Mouse (Mus musculus) kidney, embryonic 15.5 days (tissue): ENCODE results near the gene Arl8a. TPM values are rescaled to one million over a fixed set of nuclear protein-coding genes. Genes with fewer than 3 reads are reported as not detected.

Experiments
- ATAC-seq: fragments of 200-750 bp; cut with Nextera tagmentation; replicated peaks from 2 replicates; pipeline ENCODE4 v1.8.0; 2017; ENCODE audit warnings: moderate TSS enrichment; ENCODE audit not compliant: low FRiP score
- H3K27ac ChIP-seq: fragments of 300-500 bp; sonication (generic); 2 replicates; pipeline ENCODE4 v1.5.1; 2015; ENCODE audit warnings: mild to moderate bottlenecking, inconsistent platforms
- H3K27me3 ChIP-seq: fragments of 300-500 bp; sonication (generic); 2 replicates; pipeline ENCODE4 v1.6.1; 2015; ENCODE audit warnings: inconsistent platforms
- H3K36me3 ChIP-seq: fragments of 300-500 bp; sonication (generic); 2 replicates; pipeline ENCODE4 v1.6.1; 2015; ENCODE audit warnings: inconsistent platforms
- H3K4me1 ChIP-seq: fragments of 300-500 bp; sonication (generic); 2 replicates; pipeline ENCODE4 v1.6.1; 2015; ENCODE audit warnings: inconsistent platforms
- H3K4me2 ChIP-seq: fragments of 300-500 bp; sonication (generic); 2 replicates; pipeline ENCODE4 v1.6.1; 2015; ENCODE audit warnings: moderate library complexity, mild to moderate bottlenecking, inconsistent platforms
- H3K4me3 ChIP-seq: fragments of 300-500 bp; sonication (generic); replicated peaks from 2 replicates; pipeline ENCODE4 v1.5.1; 2015; ENCODE audit warnings: mild to moderate bottlenecking, inconsistent platforms
- H3K9ac ChIP-seq: fragments of 300-500 bp; sonication (generic); 2 replicates; pipeline ENCODE4 v1.6.1; 2015; ENCODE audit warnings: mild to moderate bottlenecking, inconsistent platforms
- H3K9me3 ChIP-seq: fragments of 300-500 bp; sonication (generic); replicated peaks from 2 replicates; pipeline ENCODE4 v1.6.1; 2016; ENCODE audit warnings: inconsistent platforms
- whole genome bisulfite sequencing: fragments of 180-500 bp; shearing (Covaris S2); methylation state at CpG from one replicate; pipeline ENCODE4 v1.1.7; 2015; ENCODE audit warnings: mixed read lengths; 5-methylcytosine and 5-hydroxymethylcytosine counted together
- polyA plus RNA-seq: library from polyadenylated mRNA; unstranded; fragments of >200 nt; fragmentation: Nextera tagmentation; extraction: Ambion mirVana; gene quantifications from 2 replicates; pipeline ENCODE4 v1.2.1, GENCODE M21; 2015

The Arl8a gene
- polyA plus RNA-seq, 1 experiment from 2014 or later = 52.3 TPM

DNA sequence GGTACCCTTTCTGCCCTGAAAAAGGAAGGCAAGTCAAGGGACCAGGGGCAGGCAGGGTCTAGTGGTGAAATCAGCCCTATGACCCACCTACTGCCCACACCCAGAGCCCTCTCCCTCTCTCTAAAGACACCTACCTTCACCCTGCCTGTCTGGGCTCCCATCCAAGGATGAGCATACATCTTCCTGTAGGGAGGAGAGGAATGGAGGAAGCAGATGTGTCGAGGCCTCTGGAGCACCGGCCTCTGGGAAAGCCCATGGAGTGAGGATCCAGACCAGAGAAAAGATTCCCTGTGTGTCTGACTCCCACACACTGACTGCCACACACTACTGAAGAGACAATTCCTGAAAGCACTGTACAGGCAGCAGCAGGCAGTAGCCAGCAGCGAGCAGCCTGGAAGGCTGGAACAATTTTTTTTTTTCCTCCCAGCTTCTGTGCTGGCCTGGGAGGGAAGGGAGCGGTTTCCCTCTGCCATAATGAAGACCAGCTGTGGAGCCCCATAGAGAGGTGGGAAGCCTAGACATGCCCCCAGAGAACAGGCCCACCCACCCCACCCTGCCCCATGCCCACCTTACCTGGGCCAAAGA lies 20.1 kb upstream of the Arl8a start:
- Histone ChIP-seq H3K27me3 (peaks cover 8% of the 10 kb centered on the region; the same call in 1 of the 2 replicates), H3K9me3 (no peaks in the 10 kb centered on the region), H3K27ac (no peak overlapping the region), H3K4me2 (no peak overlapping the region), H3K4me3 (no peak overlapping the region), H3K4me1 (peaks cover 50% of the 10 kb centered on the region), H3K36me3 (no peaks in the 10 kb centered on the region), H3K9ac (no peak overlapping the region)
- WGBS = 20% methylated on average over 4 of the region's 4 CpGs
- ATAC-seq = no peak

DNA sequence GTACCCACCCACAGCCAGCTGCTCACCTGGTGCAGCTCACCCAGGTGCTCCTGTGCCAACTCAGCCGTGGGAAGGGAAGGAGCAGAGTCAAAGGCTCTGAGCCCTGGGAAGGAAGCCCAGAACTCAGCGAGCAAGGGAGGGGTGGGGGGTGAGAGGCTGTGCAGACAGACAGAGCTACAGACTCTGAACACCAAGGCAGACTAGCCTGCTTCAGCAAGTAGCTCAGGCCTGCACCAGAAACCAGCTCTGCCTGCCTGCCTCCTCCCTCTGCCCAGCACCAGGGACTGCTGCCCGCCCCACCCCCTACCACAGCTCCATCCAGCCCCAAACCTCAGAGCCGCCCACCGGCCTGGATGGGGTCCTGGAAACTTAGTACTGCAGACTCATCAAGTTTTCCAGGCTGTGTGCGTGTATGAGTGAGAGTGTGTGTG lies 18.6 kb upstream of the Arl8a start:
- Histone ChIP-seq H3K4me2 (peak overlapping the region; percentile 16; the same call in 1 of the 2 replicates), H3K4me1 (peaks cover 65% of the 10 kb centered on the region), H3K9me3 (no peaks in the 10 kb centered on the region), H3K9ac (no peak overlapping the region), H3K36me3 (no peaks in the 10 kb centered on the region), H3K27me3 (peaks cover 8% of the 10 kb centered on the region; the same call in 1 of the 2 replicates), H3K4me3 (no peak overlapping the region), H3K27ac (0 out of 2 replicates have a peak overlapping the region, but pooled peaks have one; percentile 24)
- 0 out of 2 replicates have a peak, but pooled peaks have one; percentile 7 for ATAC-seq
- 46% methylated on average over 6 of the region's 6 CpGs for WGBS

DNA sequence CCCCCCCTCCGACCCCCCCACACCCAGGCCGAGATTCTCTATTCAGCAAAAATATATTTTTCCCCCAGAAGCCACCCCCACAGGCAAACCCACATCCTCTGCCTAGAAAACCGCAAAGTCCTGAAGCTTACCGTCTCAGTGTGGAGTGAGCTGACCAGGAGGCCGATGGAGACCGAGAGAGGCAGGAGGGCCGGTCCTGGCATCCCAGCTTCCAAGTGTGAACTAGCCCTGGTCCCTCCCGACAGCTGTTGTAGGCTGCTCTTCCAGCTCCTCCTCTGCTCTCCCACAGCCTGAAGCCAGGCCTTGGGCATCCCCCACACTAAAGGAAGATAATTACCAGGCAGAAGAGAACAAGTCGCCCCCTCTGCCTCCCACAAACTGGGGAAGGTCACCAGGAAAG lies 17.6 kb upstream of the Arl8a start:
- Histone ChIP-seq H3K9me3 (no peaks in the 10 kb centered on the region), H3K4me1 (peaks cover 61% of the 10 kb centered on the region), H3K27me3 (peaks cover 8% of the 10 kb centered on the region; the same call in 1 of the 2 replicates), H3K27ac (peak overlapping the region; percentile 29; the same call in 1 of the 2 replicates), H3K4me3 (no peak overlapping the region), H3K4me2 (0 out of 2 replicates have a peak overlapping the region, but pooled peaks have one; percentile 5), H3K9ac (no peak overlapping the region; the same call in 1 of the 2 replicates), H3K36me3 (no peaks in the 10 kb centered on the region)
- 27% methylated on average over 9 of the region's 9 CpGs for WGBS
- ATAC-seq = no peak

DNA sequence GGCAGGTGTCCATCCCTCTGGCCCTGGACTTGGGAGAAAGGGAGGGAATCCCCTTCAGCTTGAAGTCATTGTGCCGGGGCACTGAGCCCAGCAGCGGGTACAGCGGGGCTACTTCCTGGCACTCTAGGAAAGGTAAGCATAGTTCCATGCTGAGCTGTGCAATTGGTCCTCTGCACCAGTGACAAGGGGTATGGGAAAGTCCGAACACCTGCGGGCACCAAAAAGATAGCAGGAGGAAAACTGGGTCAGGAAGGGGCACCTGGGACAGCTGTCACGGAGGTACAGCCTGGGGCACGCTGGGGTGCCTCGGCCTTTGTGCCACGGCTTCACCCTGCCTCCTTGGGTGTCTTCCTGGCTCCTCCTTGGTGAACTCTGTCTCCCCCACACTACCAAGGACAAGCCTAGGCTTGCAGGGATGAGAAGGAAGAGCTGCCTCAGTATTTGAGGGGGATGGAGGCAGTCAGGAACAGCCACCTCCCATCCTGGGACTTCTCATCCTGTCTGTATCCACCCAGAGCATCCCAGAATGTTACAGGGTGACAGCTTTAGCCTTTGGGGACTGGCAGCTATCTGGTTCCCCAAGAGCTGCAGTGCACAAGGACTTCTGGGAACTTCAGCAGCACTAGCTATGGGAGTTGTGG lies 17.0 kb upstream of the Arl8a start:
- Histone ChIP-seq H3K36me3 (no peaks in the 10 kb centered on the region), H3K4me2 (no peak overlapping the region), H3K27me3 (peaks cover 8% of the 10 kb centered on the region; the same call in 1 of the 2 replicates), H3K4me3 (no peak overlapping the region), H3K9me3 (no peaks in the 10 kb centered on the region), H3K27ac (peak overlapping the region; percentile 29; the same call in 1 of the 2 replicates), H3K4me1 (peaks cover 61% of the 10 kb centered on the region), H3K9ac (no peak overlapping the region)
- WGBS = 75% methylated on average over 9 of the region's 9 CpGs
- no peak for ATAC-seq

DNA sequence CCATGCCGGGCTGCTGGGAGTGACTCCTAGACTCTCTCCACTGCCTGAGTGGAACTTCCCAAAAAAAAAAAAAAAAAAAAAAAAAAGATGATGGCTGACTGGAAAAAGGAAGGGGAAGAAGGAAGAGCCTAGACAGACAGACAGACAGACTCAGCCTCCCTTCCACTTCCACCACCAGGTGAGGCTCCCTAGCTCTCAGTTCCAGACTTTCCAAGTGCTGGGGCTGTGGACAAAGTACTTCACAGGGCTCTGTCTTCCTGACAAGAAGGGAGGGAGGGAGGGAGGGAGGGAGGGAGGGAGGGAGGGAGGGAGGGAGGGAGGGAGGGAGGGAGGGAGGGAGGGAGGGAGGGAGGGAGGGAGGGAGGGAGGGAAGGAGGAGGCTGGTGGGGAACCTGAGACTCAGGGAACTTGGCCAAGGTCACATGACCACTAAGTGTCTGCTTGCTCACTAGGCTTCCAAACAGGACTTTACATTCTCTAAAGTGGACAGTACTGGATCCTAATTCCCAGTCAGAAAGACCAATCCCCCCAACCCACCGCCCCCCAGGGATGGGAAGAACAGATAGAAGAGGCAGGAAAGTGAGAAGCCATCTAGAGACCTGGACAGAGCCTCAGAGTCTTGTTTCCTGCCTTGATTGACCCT lies 16.1 kb upstream of the Arl8a start:
- WGBS = 76% methylated on average over 2 of the region's 2 CpGs
- H3K9me3 ChIP-seq = no peaks in the 10 kb centered on the region
- H3K27ac ChIP-seq = 0 out of 2 replicates have a peak overlapping the region, but pooled peaks have one; percentile 27
- peaks cover 8% of the 10 kb centered on the region; the same call in 1 of the 2 replicates for H3K27me3 ChIP-seq
- no peak overlapping the region for H3K4me2 ChIP-seq
- H3K4me3 ChIP-seq = no peak overlapping the region
- H3K9ac ChIP-seq = no peak overlapping the region
- ATAC-seq = no peak
- no peaks in the 10 kb centered on the region for H3K36me3 ChIP-seq
- H3K4me1 ChIP-seq = peaks cover 61% of the 10 kb centered on the region

DNA sequence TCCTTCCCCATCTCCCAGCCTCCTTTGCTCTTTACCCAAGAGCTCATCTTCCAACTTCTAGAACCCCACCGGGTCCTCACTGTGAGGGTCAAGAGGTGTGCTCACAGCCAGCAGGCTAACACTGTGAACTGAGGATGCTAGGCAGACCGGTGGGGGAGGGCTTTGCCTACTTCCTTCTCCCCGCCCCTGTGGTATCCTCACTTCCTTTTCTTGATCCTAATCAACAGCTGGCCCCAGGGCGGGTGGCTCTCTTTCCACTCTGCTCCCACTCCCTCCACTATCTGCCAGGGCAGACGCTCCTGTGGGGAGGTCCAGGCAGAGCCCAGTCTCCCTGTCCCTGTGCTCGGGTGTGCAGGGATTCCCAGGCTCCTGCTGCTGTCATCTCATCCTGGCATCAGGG lies 15.6 kb upstream of the Arl8a start:
- H3K36me3 ChIP-seq = no peaks in the 10 kb centered on the region
- WGBS = 26% methylated on average over 6 of the region's 6 CpGs
- no peaks in the 10 kb centered on the region for H3K9me3 ChIP-seq
- H3K4me1 ChIP-seq = peaks cover 59% of the 10 kb centered on the region
- H3K27me3 ChIP-seq = peaks cover 8% of the 10 kb centered on the region; the same call in 1 of the 2 replicates
- H3K9ac ChIP-seq = no peak overlapping the region
- ATAC-seq = no peak
- H3K4me3 ChIP-seq = no peak overlapping the region
- peak overlapping the region; percentile 71 for H3K27ac ChIP-seq
- H3K4me2 ChIP-seq = 0 out of 2 replicates have a peak overlapping the region, but pooled peaks have one; percentile 14

DNA sequence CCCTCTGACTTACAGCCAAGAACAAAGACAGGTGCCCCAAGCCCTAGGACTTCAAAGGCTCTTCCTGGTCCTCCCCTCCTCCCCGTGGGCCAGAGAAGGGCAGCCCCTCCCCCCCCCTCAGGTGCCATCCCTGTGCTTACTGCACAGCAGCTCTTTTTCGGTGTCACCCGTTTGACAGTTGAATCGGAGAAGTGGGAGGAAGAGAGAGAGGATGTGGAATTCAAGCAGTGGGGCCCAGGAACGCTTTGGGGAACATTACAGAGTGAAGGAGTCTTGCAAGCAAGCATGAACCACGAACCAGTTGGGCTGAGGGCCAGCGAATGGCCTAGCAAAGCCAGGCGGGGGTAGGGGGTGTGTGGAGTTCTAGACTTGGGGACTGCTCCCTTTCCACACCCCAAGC lies 15.1 kb upstream of the Arl8a start:
- peaks cover 54% of the 10 kb centered on the region for H3K4me1 ChIP-seq
- H3K9me3 ChIP-seq = no peaks in the 10 kb centered on the region
- 37% methylated on average over 8 of the region's 8 CpGs for WGBS
- H3K27ac ChIP-seq = peak overlapping the region; percentile 71
- no peak for ATAC-seq
- H3K4me3 ChIP-seq = no peak overlapping the region
- H3K9ac ChIP-seq = no peak overlapping the region
- no peaks in the 10 kb centered on the region for H3K36me3 ChIP-seq
- 0 out of 2 replicates have a peak overlapping the region, but pooled peaks have one; percentile 14 for H3K4me2 ChIP-seq
- H3K27me3 ChIP-seq = peaks cover 8% of the 10 kb centered on the region; the same call in 1 of the 2 replicates

DNA sequence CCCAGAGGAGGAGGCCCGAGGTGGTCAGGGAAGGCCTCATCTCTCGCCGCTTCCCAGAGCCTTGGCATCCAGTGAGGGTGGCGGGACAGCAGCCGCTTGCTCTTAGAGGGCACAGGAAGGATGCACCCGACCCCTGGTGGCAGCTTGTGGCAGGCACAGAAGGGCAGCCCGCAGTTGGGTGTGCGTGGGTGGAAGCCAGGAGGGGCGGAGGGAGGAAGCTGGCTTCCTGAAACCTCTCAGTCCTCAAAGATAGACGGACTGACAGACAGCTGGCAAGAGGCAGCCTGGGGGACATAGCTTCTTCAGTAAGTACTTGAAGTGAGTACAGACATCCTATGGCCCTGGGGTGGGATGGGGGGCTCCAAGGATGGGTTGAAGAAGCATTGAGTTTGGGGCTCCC lies 14.2 kb upstream of the Arl8a start, which contains the start of gene Ptpn7:
Ptpn7 (plus strand) TSS at position 228 of the 400 bp plus-strand sequence.
- H3K36me3 ChIP-seq = no peaks in the 10 kb centered on the region
- H3K27me3 ChIP-seq = peaks cover 8% of the 10 kb centered on the region; the same call in 1 of the 2 replicates
- H3K4me2 ChIP-seq = no peak within 1 kb of the TSS
- H3K9me3 ChIP-seq = no peaks in the 10 kb centered on the region
- no peak within 1 kb of the TSS for H3K4me3 ChIP-seq
- no peak within 1 kb of the TSS for H3K9ac ChIP-seq
- H3K4me1 ChIP-seq = peaks cover 45% of the 10 kb centered on the region
- ATAC-seq = peak; percentile 41; the same call in 1 of the 2 replicates
- 21% methylated on average over 10 of the region's 10 CpGs for WGBS
- peak within 1 kb of the TSS; percentile 71 for H3K27ac ChIP-seq

DNA sequence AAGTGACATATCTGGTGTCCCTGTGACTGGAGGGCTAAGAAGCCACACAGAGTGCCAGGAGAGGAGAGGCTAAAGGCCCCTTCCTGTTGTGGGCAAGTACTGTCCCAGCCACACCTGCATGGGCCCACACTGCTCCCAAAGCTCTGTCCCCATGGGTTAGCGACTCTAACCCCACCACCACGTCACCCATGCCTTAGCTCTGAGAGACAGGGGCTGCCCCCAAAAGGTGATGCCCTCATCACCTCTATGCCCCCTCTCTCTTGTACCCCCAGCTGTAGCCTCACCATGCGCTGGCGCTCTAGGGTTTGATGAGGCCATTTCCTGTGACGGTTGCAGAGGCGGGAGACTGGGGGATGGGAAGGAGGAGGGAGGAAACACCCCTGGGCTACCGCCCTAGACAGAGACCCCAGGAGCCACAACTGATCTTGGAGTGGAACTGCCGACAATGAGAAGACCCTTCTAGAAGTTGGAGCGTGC lies 13.7 kb upstream of the Arl8a start:
- no peak for ATAC-seq
- WGBS = 81% methylated on average over 9 of the region's 9 CpGs

DNA sequence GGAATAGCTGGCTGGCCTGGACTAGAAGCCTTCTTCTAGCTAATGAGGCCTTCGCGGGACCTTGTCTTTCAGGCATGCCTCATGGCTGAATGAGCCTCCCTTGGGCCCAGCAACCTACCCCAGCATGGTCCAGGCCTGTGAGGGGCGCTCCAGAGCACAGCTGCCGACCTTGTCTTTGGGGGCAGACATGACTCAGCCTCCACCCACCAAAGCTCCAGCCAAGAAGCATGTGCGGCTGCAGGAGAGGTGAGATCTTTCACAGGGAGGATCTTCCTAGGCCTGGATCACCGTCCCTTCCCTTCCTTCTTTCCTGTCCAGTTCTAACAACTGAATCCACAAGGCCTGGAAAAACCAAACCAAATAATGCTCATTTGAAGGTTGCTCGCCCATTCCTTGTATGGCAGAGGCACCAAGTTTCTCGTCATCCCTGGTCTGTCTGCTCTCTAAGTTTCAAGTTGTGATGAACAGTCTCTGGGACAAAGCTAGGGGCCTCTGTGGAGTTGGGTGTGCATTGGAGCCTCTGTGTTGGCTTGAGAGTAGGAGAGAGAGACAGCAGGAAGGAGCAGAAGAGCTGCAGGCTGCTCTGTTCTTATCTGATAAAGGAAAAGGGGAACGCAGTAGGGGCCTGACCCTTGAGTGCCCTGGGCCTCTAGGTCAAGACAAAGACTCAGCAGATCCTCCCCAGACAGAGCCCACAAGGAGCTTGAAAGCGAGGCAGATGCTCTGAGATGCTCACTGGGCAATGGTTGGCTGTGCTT lies 12.8 kb upstream of the Arl8a start:
- Histone ChIP-seq H3K9ac (no peak overlapping the region), H3K27me3 (peaks cover 8% of the 10 kb centered on the region; the same call in 1 of the 2 replicates), H3K9me3 (no peaks in the 10 kb centered on the region), H3K4me3 (no peak overlapping the region), H3K27ac (no peak overlapping the region), H3K4me2 (no peak overlapping the region), H3K36me3 (no peaks in the 10 kb centered on the region), H3K4me1 (peaks cover 33% of the 10 kb centered on the region)
- no peak for ATAC-seq
- 82% methylated on average over 10 of the region's 10 CpGs for WGBS

More for the DNA sequence above, 13.7 kb upstream of the Arl8a start:
- Histone ChIP-seq H3K9me3 (no peaks in the 10 kb centered on the region), H3K27me3 (peaks cover 8% of the 10 kb centered on the region; the same call in 1 of the 2 replicates), H3K27ac (no peak overlapping the region), H3K4me3 (no peak overlapping the region), H3K4me2 (no peak overlapping the region), H3K36me3 (no peaks in the 10 kb centered on the region), H3K9ac (no peak overlapping the region), H3K4me1 (peaks cover 40% of the 10 kb centered on the region)

DNA sequence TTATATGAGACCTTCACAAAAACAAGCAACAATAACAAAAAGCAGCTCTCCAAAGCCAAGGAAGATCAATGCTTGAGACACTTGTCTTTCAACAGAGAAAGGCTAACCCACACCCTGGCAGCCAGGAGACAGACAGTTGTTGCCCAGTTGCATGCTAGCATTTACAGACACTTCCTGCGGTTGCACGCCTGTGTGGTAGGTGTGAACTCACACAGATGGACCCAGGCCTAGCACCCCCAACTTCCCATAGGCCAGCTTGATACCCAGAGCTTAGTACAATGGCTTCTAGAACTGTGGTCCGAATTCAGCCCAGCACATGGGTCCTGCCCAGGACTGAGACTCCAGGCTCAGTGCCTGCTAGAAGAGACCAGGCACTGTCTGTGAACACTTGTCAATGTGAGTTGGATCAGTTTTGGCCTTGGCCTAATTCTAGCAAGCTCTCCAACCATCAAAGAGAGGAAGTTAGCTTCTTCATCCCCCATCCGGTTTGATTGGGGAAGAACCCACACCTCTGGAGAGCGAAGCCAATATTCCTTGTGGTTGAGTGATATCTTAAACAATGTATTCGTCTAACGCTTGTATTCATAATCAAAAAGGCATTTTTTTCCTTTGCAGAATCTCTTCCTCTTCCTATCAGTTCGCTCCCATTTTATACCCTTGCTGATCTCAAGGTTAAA lies 11.4 kb upstream of the Arl8a start:
- no peak for ATAC-seq
- Histone ChIP-seq H3K9me3 (no peaks in the 10 kb centered on the region), H3K27ac (no peak overlapping the region), H3K9ac (no peak overlapping the region), H3K4me1 (peaks cover 24% of the 10 kb centered on the region), H3K4me2 (no peak overlapping the region), H3K4me3 (no peak overlapping the region), H3K27me3 (no peaks in the 10 kb centered on the region), H3K36me3 (no peaks in the 10 kb centered on the region)
- WGBS = 93% methylated on average over 8 of the region's 8 CpGs
